Mouse (Mus musculus): ENCODE measurements at regions not wholly inside any gene's neighbourhood (a gene's known extent, or its start where the extent isn't known, plus 50 kb on each side); places are given as distances from the start of the nearest gene placed in this dataset.
A peak's percentile ranks its signal among the peaks of the same experiment; 100 is the strongest.
"Not testable (repeated sequence)": the region's sequence is repeated elsewhere in the genome, so short reads cannot be mapped to it uniquely, and the experiment has no call there.

GRCm38 (mm10) chr1:141716953-141717352 lies 1471.0 kb downstream of the Kcnt2 start:
- no peak for DNase-seq (ENCODE audit: low spot score)

DNA sequence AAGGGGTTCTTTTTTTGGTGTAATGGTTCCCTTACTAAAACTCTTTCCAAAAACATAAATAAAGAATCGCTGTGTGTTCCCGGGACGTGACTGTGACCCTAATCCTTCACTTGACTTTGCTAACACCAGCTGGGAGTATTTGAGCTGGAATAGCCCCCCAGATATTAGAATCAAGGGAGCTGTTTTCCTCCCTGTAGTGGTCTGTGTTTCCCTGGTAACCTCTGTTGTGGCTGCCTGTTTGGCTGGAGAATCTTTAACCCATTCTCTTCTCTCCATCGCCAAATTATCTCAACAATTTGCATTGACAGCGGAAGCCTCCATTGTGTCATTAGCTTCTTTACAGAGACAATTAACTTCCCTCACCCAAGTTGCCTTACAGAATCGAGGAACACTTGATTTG lies 1471.6 kb downstream of the Kcnt2 start:
- no peak for DNase-seq (ENCODE audit: low spot score)

DNA sequence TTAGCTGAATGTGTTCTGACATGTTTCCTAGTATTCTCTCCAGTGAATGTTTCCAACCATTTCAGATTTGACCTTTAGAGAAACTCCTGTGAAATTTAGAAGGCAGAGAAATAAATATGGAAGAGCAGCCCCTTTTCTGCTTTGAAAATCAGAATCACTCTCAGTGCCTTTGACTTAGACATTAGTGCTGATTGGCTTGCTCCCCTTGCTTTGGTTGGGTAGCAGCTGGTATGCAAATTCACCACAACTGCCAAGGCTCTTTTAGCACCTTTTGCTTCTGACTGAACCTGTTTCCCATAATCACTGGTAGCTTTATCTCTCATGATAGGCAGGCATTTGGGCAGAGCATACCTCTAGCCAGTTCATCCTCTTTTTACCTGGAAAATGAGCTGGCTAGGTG lies 1495.3 kb downstream of the Kcnt2 start:
- DNase-seq (ENCODE audit: low spot score), result no peak

- DNase-seq (ENCODE audit: low spot score), result no peak
Measured at GRCm38 (mm10) chr1:141776059-141776458, 1530.1 kb downstream of the Kcnt2 start.

- DNase-seq (ENCODE audit: low spot score), result no peak
Measured at GRCm38 (mm10) chr1:141783367-141783766, 1537.4 kb downstream of the Kcnt2 start.

GRCm38 (mm10) chr1:141813315-141814158 lies 1567.6 kb downstream of the Kcnt2 start:
- DNase-seq (ENCODE audit: low spot score), result no peak

DNA sequence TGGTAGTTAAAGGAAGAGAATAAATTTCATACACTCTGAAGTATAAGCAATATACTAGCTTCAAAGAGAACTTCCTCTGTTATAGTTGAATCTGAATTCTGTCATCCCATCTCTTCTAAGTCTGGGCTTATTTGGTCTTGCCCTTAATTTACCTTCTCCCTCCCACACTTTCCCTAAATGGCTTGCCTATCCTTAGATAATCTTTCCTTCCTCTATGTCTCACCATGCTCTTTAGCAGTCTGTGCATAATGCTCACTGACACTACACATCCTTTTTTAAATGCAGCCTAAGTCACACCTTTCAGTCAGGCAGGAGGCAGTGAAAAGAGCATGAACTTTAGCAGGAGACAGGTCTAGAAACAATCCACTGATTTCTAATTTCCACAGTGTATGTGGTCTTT lies 1585.5 kb downstream of the Kcnt2 start:
- no peak for DNase-seq (ENCODE audit: low spot score)

- no peak for DNase-seq (ENCODE audit: low spot score)
Measured at GRCm38 (mm10) chr1:141842547-141842946, 1596.6 kb downstream of the Kcnt2 start.

- DNase-seq (ENCODE audit: low spot score), result not testable (repeated sequence)
Measured at GRCm38 (mm10) chr1:141853841-141854240, 1607.9 kb downstream of the Kcnt2 start.

DNA sequence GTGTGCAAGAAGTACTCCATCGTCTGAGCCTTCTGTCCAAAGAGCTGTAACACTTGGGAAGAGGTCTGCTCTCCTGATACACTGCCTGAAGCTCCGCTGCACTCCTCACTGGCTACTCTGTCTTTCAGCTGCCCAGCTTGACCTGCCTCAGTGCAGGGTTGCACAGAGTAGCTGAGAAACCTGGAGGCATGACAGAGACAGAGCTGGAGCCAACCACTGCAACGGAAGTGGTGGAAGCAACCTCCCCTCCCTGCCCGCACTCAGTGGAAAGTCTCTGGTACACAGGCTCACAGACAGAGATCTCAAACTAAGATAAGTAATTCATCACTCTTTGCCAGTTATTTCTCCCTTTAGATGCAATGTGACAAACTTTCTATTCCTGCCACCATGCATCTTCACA lies 1638.4 kb downstream of the Kcnt2 start:
- no peak for DNase-seq (ENCODE audit: low spot score)

DNA sequence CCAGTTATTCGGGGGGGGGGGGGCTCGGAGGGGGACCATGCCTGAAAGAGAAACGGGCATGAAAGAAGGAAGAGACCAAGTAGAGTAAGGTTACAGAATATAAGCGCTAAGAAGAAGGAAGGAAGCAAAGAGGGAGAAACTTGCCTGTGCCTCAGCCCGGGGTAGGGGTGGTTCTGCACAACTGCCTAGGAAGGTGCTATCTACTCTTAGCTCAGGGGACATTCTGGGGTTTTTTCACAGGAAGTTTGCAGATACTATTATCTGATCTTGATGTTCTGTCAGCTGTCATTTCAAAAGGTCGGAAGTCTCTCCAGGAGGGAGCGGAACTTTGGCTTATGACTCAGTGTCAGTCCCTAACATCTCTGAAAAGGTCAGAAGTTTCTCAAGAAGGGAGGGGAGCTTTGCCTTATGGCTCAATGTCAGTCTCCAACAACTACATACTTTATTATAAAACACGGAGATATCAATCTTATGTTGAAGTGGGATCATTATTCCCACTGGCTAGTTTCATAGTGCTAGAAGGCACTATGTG lies 1652.0 kb downstream of the Kcnt2 start:
- DNase-seq (ENCODE audit: low spot score), result no peak

DNA sequence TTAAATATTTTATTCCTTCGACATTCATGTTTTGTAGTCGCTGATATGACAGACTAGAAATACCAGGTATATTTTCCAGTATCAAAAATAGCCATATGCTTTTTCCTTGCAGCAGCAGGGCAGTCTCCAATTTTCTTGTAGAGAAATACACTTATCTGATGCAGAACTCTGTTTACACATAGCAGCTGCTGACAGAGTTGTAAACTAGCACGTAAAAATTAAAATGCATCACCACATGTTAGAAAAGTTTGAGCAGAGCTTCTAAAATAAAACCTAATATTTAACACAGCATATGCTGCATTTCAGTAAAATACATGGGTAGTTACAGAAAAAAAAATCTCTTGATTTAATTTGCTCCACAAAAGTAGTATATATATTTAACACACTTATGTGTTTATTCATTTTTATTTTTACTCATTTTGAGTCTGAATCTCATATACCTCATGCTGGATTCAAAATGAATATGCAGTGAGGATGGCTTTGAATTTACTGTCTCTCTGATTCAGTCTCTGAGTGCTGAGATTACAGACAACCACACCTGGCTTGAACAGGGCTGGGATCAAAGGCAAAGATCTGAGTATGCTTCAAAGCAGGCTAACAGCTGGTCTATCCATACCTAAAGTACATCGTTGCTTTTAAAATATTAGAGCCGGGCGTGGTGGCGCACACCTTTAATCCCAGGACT lies 1665.9 kb downstream of the Kcnt2 start:
- no peak for DNase-seq (ENCODE audit: low spot score)

DNA sequence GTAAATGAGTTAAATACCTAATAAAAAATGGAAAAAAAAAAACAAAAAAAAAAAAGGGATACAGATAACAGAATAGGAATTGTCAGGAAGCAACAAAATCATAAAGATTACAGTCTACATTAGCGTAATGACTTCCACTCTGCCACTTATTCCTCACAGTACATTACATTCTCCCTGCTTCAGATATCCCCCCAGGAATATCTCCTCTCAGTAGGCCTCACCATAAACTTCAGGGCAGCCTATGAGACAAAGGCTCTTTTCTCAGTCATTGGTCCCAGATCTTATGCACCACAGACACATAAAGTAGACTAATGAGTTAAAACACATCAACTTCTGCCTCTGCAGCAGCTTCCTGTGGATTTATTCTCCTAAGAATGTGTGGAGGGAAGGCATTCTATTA lies 1680.2 kb downstream of the Kcnt2 start:
- no peak for DNase-seq (ENCODE audit: low spot score)

- DNase-seq (ENCODE audit: low spot score), result no peak
Measured at GRCm38 (mm10) chr1:141926804-141927203, 1680.8 kb downstream of the Kcnt2 start.

DNA sequence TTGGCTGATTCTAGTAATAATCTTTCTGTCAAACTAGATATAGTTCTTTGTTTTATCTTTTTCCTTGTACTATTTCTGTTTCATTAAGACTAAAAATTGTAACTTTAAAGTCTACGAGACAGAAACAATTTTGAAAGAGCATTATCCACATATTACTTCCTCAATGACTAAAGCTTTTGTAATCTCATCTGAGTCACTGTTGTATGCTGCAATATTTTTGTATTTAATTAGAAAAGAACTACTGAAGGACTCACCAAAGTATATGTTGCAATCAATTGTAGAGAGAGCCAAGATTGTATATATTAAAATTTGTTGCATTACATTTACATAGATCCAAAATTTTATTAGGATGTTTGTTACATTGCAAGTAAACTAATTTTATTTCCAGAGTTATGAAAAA lies 1692.4 kb upstream of the B3galt2 start:
- no peak for DNase-seq (ENCODE audit: low spot score)

- no peak for DNase-seq (ENCODE audit: low spot score)
Measured at GRCm38 (mm10) chr1:141954323-141954867, 1686.1 kb upstream of the B3galt2 start.

GRCm38 (mm10) chr1:141961743-141962142 lies 1678.7 kb upstream of the B3galt2 start:
- peak; percentile 37 for DNase-seq (ENCODE audit: low spot score)

DNA sequence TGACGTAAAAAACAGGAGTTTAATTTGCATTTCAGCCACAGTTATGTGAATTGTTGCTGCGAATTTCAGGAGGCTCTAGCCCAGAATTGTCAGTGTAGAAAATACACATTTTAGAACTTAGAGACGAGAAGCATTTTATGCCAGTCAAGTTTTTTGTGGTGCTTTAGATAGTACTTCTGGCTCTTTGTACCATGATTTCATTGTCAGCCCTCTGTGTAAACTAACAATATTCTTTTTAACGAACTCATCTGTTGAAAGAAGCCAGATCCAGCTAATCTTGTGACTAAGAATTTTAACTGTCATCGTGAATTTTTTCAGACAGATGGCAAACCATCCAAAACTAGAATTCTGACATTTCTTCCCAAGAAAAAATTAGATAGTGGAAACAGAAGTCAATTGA lies 1672.3 kb upstream of the B3galt2 start:
- DNase-seq (ENCODE audit: low spot score), result no peak

DNA sequence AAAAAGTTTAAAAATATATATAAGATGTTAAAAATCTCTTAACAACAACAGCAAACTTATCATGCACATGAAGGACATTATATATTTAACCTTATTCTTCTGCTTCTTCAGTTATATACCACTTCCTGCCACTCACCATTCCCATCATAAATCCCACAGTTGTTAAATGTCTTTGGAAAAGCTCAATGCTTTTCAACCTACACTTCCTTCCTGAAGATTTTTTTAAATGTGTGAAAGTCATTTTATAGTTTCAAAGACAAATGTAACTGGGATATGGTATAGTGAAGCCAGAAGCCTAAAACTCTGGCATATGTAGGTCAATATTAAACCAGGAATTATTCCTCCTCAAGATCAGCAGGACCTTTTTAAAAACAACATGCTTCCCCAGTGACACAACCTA lies 1666.1 kb upstream of the B3galt2 start:
- no peak for DNase-seq (ENCODE audit: low spot score)

DNA sequence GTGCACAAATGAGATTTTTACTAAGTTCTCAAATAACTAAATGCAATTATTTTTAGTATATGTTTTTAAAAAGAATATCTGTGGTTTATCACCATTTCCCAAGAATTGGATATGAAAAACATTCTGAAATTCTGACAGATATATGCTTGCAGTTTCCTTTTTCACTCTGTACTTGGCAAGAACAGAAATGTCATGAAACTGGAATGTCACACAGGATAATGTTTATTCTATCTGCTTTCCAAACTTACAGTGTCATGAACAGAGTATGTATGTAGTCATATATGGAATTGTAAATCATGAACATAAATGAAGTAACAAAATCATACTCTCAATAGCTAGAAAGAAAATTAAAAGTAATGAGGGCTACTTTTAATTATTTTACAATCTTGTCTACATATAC lies 1640.7 kb upstream of the B3galt2 start:
- DNase-seq (ENCODE audit: low spot score), result no peak

- no peak for DNase-seq (ENCODE audit: low spot score)
Measured at GRCm38 (mm10) chr1:142000335-142000734, 1640.1 kb upstream of the B3galt2 start.

GRCm38 (mm10) chr1:142006316-142006715 lies 1634.1 kb upstream of the B3galt2 start:
- no peak for DNase-seq (ENCODE audit: low spot score)

- DNase-seq (ENCODE audit: low spot score), result no peak
Measured at GRCm38 (mm10) chr1:142042751-142043150, 1597.7 kb upstream of the B3galt2 start.
